Mouse (Mus musculus): Measurements from ENCODE around the gene Ankrd50.

Ankrd50 gene

DNA sequence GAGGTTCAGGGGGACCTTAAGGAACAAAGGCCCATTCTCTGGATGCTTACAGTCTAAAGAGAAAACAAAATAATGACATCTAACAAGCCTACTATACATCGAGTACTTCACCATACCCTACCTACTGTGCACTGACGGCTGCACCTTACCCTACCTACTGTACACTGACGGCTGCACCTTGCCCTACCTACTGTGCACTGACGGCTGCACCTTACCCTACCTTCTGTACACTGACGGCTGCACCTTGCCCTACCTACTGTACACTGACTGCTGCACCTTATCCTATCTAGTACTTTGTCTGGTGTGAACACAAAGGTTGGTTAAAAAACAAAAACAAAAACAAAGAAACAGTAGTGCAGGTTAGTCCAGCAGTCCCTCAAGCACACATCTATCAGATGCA, 18.5 kb downstream of the Ankrd50 start:
- DNase-seq (ENCODE audit: extremely low spot score) = no peak

DNA sequence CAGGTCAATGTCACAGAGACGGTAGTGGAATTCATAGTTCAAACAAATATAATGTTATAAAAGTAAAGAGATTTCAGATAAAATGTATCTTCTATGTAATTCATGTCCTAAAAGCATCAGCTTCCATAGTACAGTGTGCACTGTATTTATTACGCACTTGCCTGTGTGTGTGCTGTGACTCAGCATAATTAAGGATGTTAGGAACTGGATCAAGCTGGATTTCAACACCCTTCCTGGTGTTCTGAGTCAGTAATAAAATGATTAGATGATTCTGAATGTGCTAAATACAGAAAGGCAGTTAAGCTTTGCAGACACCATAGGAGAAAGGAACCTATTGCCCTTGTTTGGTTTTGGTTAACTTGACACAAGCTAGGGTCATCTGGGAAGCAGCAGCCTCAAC, 21.5 kb downstream of the Ankrd50 start:
- DNase-seq (ENCODE audit: extremely low spot score) = no peak

DNA sequence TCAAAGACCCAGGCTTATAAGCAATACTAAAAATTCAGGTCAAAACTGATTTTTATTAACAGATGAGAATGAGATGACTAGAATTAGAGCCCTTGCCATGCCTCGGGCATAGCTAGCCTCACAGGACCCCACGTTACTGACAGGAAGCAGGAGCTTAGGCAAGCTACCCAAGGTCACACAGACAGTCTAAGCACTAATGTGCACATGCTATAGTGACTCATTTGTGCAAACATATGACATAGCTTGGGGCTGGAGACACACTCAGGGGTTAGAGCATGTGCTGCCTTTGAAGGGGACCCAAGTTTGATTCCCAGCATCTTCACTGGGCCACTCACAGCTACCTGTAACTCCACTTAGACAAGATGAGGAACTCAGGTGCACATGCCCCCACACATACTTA, 22.9 kb downstream of the Ankrd50 start:
- no peak for DNase-seq (ENCODE audit: extremely low spot score)

DNA sequence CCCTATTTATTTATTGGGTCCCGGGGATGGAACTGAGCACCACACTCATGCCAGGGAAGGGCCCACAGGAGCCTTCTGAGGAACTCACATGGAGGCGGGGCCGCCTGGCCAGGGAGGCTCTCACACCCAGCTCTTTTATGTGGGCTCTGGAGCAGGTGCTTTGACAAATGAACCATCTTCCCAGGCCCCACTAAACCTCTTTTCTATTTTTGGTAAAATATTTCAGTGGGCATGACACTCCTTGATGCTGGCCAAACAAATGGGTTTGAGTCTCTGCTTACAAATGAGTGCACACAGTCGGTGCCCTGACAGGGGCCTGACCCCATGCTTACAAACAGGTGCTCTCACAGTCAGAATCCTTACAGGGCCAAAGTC, 24.4 kb downstream of the Ankrd50 start:
- no peak for DNase-seq (ENCODE audit: extremely low spot score)

DNA sequence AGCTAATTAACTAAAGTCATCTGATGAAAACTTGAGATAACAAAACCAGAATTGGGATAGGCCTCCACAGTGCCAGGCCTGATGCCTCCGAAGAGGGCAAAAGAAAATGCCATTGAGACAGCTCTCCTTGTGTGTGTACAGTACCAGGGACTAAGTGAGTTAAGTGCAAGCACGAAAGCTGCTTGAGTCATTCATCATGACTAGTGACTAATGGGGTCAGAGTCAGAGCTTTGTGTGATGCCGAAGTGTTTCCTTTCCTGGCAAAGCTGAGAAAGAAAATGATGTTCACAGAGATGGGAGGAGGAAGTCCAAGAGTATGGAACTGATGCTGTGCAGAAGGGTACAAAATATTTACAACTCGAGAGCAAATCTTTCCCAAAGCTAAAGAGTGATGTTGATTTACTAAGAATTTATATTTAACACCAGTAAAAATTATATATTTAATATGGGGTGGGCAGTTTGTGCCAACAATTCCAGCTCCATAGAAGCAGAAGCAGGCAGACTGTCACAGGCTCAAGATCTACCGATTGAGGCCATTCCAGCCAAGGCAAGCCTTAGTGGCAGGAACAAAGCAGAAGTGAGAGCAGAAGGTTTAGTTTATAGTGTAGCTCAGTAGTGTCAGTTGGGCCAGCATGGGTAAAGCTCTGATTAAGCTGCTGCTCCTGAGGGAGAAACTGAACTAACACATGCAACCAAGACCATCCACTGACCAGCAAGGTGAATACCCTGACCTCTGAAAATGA, 25.0 kb downstream of the Ankrd50 start:
- no peak for DNase-seq (ENCODE audit: extremely low spot score)

DNA sequence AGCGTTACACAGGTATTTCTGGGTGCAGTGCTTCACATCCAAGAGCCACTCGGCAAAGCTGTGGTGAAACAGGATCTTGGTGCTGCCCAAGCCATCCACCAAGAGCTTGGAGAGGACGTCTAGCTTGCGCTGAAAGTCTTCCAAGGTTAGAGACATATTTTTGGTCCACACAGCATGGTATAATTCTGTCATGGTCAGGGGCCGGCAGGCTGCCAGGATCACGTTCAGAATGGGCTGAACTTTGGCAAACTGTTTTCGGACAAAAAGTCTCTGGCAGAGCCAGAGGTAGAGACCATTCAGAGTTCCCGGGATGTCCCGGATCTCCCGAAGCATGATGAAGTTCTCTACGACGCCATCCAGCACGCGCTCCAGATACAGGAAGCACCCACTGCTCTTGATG, 27.6 kb downstream of the Ankrd50 start:
- no peak for DNase-seq (ENCODE audit: extremely low spot score)

DNA sequence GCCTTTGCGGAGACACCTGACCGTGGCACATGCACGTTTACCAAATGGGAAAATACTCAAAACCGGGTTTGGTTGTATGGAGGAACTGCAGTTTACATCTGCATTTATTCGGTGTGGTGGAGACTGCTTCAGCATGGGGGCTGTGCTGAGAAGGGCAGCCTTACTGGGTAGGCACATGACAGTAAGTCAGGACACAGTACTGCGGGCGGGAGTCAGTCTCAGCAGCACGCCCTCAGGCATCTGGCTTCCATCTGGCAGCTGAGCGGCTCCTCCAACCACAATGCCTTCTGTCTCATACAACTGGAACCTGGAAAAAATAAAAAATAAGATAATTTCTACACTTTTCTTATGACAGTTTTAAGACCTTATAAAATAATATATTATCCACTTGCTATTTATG, 32.4 kb downstream of the Ankrd50 start:
- DNase-seq (ENCODE audit: extremely low spot score) = no peak

DNA sequence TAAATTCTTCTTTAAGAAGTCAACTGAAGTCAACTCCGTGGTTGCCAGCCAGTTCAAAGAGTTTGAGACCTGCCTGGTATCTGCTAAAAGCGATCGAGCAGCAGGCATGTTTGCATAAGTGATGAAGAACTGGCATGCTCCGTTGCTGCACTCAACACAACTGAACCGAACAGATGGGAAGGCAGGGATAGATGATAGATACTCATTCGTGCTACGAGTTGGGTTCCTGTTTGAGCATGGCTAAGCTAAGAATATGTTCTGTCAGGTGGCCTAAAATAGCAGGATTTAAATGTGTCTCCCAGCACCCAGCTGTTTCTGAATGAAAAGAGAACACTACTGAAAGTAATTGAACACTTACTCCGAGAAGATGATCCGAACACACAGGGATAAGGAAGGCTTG, 38.1 kb downstream of the Ankrd50 start:
- DNase-seq (ENCODE audit: extremely low spot score) = no peak

DNA sequence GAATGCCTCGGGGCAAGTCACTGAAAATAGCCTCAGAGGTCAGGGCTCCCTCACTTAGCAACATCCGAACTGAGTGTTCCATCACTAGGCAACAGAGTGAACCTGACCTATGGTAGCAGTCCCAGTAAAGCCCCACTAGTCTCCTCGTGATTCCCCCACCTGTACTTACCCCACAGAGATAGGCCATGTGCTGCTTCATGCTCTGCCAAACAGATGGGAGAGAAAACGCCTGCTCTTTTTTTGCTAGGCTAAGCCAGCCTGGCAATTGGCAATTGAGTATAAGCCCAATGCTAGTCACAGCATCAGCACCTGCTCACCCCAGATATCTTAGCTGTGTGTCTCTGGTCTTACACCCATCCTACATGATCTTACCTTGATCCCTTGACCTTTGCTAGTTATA, 40.8 kb downstream of the Ankrd50 start:
- DNase-seq (ENCODE audit: extremely low spot score) = no peak

DNA sequence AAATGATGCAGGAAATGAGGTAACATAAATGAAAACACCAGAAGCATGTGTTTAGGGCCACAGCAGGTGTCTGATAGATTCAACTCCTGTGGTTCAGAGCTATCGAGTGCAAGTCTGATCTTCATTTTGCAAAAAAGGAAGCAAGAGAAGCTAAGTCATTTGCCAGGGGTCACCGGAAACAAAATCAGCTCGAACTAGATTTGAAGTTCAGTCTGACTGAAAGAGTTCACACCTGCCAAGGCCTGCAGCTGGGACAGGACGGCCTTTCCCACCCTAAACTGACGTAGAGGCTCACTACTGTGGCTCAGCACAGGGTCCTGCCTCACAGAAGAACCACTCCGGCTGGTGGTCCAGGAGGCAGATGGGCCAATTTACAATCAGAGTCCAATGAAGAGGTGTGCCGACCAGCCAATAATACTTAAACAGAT, 44.1 kb downstream of the Ankrd50 start:
- no peak for DNase-seq (ENCODE audit: extremely low spot score)

DNA sequence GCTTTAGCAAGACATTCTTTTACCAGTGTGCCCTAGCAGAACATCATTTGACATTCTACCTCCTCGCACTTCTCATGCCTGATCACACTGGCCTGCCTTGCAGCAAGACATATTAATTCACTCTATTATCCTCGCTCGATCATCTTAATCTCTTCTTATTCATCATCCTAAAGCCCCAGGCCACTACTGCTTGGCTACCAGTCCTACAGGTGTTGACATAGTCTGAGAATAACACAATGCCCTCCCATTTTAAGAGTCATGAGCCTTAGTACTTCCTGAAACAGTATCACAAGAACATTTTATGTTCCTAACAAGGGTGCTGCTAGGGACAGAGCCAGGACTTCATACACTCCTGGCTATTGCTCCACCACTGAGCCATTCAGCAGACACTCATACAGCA, 48.0 kb downstream of the Ankrd50 start:
- no peak for DNase-seq (ENCODE audit: extremely low spot score)

DNA sequence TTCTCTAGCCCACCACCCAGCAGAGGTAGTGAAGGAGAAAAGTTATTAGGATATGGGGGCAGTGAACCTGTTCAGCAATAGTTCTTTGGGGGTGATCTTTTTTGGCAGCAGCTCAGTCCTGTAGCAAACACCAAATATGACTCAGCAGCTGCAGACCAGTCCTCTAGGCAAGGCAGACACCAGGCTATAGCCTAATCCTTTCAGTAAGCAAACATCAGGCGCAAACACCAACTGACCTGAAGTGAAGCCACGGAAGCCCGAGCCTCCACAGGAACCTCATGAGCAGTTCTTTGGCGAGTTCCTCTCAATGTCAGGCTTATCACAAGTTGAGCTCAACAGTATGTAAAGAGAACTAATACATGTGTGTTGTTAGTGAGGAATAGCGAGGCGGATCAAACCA, 48.8 kb downstream of the Ankrd50 start:
- no peak for DNase-seq (ENCODE audit: extremely low spot score)

DNA sequence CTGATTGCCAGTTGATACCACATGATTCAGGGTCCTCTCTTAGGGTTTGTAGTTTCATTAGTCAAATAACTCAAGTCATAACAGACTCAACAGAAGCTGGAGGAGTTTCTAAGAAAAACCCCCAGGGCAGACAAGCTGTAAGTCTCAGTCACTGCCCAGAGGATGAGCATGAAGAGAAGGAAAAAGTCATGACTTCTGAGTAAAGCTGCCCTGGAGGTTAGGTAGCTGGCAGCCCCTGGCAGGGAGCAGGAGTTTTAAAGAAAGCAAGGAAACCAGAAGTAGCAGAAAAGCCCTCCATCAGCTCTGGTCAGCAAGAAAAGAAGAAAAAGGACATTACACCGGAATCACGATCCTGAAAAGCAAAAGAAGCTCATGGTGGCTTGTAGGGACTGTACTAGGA, 50.2 kb downstream of the Ankrd50 start:
- DNase-seq (ENCODE audit: extremely low spot score) = no peak

DNA sequence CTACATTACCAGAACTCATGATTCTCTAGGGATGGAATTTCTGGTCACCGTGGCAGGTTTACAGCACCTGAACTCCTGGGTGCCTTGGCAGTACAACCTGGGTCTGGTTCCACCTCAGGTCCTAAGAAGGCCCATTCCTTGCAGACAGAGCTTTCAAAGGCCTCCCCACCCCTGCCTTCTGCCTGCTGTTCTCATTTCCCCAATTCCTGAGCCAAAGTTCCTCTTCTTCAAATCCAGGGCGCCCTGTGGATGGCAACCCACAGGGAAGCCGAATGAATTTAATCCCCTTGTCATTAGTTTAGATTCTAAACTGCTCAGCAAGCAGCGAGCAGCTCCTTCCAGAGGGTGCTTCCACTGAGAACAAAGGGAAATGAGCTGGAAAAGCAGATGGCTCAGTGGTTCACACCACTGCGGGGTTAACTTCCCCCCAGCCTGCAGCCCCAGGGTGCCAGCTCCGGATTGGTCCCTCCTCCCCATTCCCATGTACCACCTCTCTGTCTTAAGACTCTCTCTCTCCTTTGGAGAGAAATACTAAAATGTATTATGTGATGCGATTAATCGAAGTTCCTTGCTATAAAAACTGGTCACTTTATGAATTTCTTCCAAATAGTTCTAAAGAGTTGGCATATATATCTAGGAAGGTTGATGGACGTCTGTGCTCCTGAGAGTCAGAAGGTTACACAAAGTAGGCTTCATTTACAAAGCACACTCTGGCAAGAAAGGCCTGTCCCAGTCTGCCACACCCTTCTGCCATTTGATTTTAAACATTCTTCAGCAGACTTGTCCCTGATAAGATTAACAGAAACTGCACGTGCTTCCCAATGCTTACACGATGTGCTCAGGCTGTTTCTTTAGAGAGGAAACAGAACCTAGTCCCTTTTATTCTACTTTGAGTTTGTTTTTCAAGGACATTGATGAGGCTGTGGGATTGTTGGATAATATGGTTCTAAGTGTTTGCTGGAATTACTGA, 50.9 kb downstream of the Ankrd50 start:
- no peak for DNase-seq (ENCODE audit: extremely low spot score)

DNA sequence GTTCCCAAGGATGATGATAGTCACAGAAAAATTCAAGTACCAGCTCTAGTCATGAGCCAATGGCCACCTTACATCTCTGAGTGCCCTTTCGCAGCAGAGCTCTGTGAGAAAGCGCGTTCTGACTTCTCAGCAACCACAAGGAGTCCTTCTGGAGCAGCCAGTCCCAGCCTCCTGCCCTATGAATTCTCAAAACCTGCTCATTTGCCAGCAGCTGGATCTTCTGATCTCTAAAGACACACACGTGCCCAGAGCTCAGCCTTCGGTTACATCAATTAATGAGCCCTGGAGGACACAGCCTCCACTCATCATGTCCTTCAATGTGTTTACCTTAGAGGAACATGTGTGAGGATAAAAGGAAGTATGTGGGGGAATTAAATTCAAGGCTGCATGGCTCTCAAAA, 53.2 kb downstream of the Ankrd50 start:
- DNase-seq (ENCODE audit: extremely low spot score) = no peak

DNA sequence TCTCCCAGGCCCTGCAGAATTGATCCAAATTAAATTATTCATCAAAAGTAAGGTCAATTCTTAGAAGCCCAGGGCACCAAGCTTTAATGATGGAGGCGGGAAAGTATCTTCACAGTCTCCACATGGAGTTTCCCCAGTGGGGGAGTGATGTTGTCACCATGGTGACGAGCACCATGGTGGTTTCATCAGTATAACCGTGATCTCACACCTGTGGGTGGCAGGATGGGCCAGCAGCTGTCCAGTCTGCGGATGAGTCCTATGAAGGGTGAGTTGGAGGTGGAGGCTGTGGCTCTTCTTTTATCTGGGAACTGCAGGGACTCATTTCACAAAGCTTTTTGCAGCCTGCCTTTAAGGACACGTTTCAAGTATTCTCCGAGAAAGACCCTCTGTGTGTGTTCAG, 53.6 kb downstream of the Ankrd50 start:
- no peak for DNase-seq (ENCODE audit: extremely low spot score)

DNA sequence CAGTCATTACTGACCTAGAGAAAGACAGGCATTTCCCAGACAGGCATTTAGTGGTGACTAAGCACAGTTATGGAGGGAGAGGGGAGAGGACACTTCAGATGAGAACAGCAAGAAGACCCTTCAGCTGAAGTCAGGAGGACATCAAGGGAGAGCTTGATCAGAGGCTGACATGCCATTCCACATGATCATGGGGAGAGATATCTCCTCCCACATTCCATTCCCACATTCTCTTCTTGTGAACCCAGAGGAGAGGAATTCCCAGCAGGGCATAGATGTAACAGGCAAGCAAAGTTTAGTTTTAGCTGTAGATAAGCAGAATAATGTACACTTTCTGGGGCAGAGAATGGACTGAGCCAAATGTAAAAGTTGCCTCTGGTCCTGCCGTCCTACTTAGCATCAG, 57.4 kb downstream of the Ankrd50 start:
- DNase-seq (ENCODE audit: extremely low spot score) = no peak

DNA sequence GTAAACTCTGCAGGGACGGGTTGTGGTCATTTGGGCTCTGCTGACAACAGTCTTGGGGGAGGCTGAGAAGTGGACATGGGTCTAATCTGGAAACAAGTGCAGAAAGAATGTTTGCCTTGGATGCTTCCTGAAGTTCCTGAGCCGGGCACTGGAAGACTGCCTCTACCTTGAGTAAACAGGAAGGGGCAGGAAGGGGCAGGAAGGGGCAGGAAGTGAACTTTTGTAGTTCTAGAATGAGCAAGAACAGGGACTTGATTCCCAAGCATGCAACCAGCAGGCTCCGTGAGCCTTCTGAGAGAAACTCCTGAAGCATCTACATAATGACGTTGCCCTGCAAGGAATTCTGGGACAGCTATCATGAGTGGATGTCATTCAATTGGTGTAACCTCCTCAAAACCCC, 60.7 kb downstream of the Ankrd50 start:
- DNase-seq (ENCODE audit: extremely low spot score) = no peak

DNA sequence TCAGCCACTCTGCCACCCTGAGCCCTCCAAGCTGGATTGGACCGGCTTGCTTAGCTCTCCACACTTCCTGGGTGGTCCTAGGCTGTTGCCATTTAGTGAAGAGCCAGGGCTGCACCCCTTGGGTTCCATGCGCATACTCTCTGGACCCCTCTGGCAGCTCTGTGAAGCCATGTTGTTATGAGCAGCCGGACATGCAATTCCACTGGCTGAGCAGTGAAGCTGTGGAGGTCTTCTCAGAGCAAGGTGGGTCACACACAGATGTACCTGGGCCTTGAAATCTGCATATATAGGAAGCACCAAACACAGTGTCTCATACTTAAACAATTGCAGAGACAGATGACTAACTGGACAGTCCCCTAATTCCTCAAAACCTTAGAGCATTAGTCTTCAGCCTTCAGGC, 64.7 kb downstream of the Ankrd50 start:
- no peak for DNase-seq (ENCODE audit: extremely low spot score)

DNA sequence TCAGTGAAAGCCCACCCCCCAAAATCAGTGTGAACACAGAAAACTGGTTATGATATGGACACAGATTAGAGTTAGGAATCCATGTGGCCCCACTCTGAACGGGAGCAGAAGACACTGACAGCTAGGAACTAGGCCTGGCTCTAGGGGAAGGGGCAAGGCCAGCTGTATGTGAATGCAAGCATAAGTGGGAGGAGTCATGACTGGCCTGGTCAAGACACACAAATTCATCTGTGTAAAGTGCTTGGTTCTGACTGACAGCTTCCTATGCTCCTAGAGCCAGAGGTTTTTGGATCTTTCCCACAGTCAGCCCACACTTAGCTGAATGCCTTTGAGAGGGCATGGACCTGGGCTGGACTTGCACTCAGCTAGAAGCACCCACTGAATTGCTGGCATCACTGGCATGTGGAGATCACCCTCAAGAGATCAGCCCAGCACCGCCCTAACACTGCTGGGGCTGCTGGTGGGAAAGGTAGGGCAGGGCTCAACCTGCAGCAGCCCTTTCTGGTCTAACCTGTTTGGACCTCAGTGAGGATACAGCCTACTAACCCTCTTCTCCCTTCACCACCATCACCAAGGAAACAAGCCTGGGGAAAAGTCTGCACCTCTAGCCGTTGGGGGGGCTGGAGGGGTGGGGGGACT, 69.2 kb downstream of the Ankrd50 start:
- DNase-seq (ENCODE audit: extremely low spot score) = no peak

All from embryo, embryonic 9.5 days (tissue).